Mouse (Mus musculus) adrenal gland, postnatal 14 days (tissue): Measurements from ENCODE around the gene Mcoln2. TPM values are rescaled to one million over a fixed set of nuclear protein-coding genes. Genes with fewer than 3 reads are reported as not detected.
A peak's percentile ranks its signal among the peaks of the same experiment; 100 is the strongest.

Source experiments
- DNase-seq: peaks from one replicate; pipeline ENCODE4 v3.0.0; 2021; ENCODE audit warnings: mixed read lengths
- long read RNA-seq, 2 experiments: library from polyadenylated mRNA; stranded (forward); transcript quantifications; one replicate each; pipeline ENCODE4 v2.0.0; 2021
- total RNA-seq: library from RNA; stranded (reverse); gene quantifications from 2 replicates; pipeline ENCODE4 v1.2.3, GENCODE M21; 2021

Gene Mcoln2
- 0.15 and 3.7 TPM in 2 replicates for total RNA-seq
- long read RNA-seq, experiment 1, partial matches to known transcripts, result 0 of 1 reads
- long read RNA-seq, experiment 1, other reads (novel, unspliced or antisense), result 0 of 1 reads
- long read RNA-seq, experiment 2, result 0 reads

DNA sequence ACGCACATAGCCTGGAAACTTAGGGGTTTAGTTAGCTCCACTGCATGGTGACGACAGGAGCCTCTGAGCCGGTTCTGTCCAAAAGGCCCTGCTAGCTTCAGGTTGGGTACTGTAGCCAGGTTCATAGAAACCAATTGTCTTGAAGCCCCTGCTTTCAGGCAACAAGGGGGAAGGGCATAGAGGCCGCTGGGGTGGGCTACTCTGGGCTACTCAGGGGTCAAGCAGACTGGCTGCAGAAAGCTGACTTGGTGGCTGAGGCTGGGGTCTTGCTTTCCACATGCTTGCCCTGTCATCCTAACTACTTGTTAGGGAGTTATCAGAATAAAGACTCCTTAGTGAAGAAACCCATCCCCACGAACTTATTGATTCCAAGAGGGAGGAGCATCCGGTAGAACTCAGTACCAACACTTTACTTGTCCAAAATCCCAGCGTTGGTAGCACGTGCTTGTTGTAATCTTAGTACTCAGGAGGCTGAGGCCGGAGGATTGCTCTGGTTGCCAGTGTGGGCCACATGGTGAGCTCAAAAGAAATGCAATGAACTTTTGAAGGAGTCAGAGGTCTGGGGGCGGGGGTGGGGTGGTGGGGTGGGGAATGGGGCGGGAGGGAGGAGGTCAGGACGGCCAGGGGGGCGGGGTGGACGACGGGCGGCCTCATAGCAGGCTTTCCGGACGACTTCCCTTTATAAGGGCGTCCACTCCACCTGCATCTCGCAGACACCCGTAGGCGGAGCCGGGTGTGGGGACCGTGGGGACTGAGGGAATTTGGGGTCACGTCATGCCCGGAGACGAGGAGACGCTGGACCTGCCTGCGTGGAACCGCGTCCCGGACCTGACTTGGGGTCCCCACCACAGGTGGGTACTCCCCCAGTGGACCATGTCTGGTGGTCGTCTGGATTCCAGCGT is at the start of gene Mcoln2:
Gene Mcoln2 (plus strand): TSS at position 678 of the 902 bp plus-strand sequence.
- DNase-seq, result peak; percentile 21

DNA sequence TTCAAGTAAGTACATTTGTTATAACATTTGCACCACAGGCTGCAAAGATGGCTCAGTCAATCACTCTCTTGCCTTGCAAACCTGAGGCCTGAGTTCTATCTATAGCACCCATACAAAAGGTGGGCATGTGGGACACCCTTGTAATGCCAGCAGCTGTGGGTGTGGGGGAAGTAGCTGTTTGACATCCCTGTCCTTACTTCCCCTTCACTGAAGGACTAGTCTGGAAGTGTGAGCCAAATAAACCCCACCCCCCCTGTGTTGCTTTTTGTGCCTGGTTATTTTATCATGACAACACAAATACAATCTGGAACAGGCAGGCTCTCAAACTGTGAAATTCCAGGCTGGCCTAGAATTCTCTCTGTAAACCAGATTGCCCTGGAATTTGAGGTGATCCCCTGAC is 49.7 kb upstream of the Mcoln2 start:
- no peak for DNase-seq

DNA sequence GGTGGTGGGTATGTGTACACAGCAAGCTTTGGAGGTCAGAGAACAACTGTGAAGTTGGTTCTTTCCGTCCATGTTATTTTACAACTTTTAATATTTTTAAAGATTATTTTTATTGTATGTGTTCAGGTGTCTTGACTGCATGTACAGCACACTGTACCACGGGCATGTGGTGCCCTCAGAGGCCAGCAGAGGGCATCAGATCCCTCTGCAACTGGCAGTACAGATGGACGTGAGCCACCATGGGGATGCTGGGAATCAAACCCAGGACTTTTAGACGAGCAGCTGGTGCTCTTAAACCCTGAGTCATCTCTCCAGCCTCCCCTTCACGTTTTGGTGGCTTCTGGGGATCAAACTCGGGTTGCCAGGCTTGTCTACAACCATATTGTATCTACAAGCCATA is 47.6 kb upstream of the Mcoln2 start:
- peak; percentile 11 for DNase-seq

DNA sequence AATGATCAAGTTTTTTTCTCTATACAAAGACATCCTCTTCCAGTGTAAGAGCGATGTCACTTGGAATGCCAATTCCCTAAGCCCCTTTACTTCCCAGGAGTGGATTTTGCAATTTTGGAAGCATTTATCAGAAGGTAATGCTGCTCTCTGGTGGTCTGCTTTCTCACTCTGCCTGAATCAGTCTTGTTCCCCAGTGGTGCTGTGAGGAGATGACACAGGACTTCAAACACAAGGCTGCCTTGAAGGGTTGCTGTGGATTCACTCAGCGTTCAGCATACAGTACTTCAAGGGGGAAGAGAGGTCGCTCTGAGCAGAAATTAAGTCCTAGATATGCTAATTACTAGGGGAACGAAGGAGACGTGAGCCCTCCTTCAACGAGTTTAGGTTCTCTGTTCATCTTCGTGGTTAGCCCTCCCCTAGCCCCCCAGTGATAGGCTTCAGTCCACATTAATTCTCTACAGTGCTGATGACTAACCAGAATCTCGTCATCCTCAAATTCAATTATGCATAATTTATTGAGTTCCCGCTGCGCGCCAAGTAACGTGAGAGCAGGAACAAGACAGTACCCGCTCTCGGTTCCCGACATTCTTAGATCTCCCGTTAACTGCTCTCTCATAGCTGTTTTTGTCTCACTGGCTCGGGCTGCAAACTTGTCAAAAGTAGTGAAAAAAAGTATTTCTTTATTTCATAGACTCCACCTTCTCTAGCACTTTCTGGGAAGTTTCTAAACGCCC is 42.4 kb upstream of the Mcoln2 start:
- peak; percentile 69 for DNase-seq

DNA sequence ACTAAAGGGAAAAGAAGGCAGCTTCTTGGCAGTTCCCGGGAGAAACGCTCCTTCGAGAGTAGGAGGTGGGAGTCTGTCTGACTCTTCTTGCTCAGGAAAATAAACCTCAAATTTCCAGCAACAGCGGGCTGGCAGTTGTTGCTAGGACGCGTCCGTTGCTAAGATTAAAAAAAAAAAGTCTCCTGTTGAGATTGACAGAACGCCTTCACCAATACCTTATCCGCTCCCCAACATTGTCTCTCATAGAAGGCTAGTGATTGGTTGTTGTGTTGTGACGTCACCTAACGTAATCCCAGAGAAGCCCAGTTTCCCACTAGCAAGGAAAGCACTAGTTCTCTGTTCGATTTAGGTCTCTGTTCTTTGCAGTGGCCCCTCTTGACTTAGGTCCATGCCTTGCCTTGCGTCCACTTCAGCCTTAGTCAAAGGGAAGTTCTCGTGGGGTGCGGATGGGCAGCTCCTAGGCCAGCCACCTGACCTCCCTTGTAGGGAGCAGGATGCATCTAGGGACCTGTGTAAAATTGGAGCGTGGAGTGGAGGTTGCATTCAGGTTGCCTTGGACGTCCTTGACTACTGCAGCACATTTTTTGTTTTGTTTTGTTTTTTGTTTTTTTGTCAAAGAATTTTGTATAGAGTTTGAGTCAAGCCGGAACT is 41.6 kb upstream of the Mcoln2 start, which contains the start of gene Wdr63:
Gene Wdr63 (minus strand): TSS at position 210 of the 651 bp plus-strand sequence.
- DNase-seq, result peak; percentile 76

DNA sequence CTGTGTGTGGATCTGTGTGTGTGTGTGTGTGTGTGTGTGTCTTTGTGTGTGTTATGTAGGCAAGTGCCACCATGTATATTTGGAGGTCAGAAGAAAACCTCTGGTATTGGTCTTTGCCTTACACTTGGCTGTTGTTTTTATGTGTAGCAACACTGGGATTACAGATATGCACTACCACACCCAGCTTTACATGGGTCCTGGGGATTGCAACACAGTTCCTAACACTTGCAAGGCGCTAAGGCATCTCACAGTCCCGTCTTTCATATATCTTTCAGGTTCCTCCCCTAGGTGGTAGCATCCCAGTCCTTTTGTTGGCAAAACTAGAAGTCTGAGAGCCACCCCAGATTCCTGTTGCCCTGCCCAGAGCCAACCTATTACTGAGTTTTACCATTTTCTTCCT is 40.7 kb upstream of the Mcoln2 start:
- DNase-seq, result no peak

DNA sequence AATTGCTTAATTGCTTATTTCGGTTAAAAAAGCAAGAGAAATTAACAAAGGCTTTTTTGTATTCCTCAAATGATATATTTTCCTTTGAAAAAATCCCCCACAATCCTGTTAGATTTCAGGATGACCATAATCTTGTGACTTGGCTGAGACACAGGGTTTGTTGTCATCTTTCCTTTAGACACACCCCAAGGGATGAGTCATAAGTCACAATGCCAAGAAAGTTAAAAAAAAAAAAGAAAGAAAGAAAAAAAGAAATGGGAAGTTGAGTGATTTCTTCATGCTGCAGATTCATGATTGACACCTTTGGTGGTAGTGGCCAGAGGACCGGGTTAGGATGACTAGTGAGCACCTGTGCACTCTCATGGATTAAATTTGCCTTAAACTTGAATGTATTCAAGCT is 39.3 kb upstream of the Mcoln2 start:
- DNase-seq, result no peak

DNA sequence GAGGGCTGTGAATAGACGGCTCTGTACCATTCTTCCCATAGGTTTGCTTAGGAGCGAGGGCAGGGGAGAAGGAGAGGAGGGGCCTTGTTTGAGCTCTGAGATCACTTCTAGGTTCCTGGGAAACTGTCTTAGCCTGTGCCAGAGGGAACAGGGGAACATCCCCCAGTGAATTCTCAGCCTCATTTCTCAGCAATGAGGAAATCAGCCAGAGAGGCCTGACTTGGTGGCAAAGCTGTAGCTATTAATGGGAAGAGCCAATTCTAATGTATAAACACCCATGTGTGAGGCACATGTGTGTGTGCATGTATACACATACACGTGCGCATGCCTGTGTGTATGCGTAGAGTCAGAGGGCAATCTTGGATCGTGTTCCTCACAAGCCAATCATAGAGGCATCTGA is 38.7 kb upstream of the Mcoln2 start:
- DNase-seq, result no peak

DNA sequence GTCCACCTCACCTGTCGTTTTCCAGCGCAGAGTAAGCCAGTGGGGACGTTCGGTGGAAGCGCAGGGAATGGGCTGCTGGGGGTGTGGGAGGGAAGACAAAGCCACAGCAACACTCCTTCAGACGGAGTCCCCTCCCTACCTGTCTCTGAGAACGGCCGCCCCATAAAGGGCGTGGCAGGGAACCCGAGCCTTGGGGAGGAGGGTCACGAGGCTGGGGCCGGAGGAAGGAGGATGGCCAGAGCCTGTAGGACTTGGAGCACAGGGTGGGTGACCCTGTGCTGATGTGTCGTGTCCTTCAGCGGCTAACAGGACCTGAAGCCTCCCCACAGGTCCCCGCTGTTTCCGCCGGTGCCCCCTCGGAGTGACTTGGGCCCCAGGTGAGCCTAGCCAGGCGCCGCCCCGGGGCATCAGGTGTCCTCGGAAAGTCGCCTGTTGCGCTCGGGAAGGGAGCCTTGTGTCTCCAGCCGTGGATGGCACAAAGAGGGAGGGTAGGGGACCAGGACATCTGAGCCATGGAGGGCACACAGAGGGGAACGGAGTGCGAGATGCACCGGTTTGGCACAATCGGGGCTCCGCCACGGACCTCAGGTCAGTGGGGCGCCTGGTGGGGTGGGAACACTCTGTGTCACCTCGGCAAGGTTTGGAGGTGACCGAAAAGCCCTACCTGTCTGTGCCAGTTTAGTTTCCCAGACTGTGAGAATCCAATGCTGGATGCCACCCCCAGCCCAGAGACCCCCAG is 32.2 kb upstream of the Mcoln2 start, which contains the start of gene Mcoln3:
Gene Mcoln3 (plus strand): TSS at position 193 of the 739 bp plus-strand sequence.
- no peak for DNase-seq

DNA sequence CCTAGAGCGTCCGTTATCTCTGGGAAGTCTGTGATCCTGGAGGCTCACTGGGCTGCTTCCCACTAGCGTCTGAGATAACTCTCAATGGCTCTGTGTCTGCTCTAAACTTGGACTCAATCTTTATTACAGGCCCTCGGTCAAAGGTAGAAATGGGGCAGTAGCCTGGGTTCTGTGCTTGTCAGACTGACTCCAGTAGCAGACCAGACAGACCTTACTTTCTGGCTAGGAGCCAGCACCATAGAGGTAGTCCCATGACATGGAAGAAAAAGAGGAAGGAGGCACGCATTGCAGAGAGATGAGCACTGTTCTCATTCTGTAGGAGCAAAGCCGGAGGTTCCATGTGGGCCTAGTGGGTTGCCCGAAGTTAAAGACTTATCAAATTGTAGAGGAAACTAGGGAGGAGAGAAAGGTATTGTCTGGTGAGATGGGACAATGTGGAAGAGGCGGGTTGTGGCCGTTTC is 31.6 kb upstream of the Mcoln2 start:
- DNase-seq, result no peak

DNA sequence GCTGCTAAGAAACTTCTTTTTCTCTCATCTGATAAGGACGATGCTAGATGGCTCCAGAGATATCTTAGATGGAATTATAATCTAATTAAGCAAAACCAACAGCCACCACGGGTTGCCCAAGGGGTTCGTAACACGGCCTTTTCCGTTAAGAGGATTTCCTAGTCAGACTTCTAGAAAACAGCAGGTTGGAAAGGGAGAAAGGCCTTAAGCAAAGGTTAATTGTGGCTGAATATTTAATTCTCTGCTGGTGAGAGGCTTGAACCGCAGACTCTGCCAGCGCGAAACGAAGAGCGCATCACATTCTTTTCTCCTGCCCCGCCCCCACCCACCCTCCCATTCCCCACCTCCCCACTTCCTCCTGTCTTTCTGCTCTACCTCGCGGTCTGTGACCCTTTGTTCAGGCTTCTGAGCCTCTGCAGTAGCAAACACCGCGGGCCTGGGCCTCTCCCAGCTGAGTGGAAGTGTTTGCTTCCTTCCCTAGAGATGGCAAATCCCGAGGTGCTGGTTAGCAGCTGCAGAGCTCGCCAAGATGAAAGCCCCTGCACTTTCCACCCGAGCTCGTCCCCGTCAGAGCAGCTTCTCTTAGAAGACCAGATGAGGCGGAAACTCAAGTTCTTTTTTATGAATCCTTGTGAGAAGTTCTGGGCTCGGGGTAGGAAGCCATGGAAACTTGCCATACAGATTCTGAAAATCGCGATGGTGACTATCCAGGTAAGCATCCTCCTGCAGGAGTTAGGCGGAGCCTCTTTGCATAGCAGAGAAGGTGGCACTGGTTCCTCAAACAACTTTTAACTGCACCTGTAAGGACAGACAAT is 28.1 kb upstream of the Mcoln2 start:
- DNase-seq, result no peak

DNA sequence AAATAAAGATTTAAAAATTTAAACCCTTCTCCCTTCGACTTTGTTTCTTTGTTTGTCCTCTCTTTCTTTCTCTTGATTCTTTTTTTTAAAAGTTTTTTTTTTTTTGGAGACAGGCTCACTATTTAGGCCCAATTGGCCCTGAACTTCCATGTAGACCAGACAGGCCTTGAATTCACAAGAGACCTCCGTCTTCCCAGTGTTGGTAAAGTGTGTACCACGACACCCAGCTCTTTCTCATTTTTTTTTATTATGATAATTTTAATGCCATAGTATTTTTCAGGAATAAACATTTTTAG is 27.6 kb upstream of the Mcoln2 start:
- no peak for DNase-seq

DNA sequence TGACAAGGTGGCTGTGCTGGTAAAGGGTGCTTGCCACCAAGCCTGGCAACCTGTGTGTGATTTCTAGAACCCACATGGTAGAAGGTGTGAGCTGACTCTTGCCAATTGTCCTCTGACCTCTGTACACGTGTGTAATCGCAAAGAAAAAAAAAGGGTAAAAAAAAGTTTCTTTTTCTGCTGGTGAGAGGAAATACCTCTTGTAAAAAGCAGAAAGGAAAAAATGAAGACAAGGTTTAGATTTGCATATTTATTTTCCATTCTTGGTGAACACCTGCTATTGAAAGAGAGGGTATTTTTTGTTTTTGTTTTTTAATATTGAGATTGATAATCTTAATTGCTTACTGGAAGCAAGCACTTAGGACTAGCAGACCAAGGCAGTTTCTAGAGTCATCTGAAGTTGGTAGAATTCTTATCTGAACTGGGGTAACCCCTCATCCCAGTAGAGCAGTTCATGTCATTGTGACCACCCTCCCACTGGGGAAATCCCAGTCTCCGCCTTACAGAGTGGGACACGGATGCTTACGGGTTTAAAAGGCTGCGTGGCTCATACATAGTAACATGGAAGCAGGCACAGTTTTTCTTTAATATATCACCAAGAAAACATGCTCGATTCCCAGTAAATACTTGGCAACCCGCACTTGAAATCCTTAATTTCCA is 26.7 kb upstream of the Mcoln2 start:
- DNase-seq, result no peak

DNA sequence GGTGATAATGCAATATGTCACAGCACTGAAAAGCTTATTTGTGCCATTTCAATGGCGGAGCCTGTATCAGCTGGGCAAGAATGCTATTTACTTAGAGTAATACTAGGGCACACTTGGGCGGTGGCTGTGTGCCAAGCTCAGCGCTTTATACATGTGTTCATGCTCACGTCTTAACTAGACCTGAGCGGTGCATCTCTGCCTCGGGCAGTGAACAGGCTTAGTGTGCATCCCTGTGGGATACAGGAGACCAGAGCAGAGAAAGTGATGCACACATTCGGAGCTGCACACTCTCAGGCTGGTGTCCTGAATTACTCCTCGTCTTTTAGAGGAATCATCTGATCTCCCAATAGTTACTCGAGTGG is 26.2 kb upstream of the Mcoln2 start:
- DNase-seq, result no peak

DNA sequence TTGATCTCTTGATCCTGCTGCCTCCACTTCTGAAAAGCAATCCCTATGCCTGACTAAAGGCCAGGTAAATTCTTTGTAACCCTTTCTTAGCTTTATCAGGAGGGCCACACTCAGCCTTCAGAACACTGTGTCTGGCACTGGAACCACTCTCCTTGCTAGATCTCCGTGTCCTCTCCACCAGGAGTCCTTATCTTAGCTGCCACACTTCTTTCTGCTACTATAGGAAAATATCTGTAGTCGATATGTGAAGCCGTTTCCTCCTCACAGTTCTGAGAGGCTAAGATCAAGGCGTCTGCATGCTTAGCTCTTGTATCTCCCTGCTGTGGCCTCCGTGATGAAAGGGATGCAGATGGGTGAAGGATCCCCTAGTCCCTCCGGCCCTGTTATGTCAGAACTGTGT is 22.4 kb upstream of the Mcoln2 start:
- no peak for DNase-seq

DNA sequence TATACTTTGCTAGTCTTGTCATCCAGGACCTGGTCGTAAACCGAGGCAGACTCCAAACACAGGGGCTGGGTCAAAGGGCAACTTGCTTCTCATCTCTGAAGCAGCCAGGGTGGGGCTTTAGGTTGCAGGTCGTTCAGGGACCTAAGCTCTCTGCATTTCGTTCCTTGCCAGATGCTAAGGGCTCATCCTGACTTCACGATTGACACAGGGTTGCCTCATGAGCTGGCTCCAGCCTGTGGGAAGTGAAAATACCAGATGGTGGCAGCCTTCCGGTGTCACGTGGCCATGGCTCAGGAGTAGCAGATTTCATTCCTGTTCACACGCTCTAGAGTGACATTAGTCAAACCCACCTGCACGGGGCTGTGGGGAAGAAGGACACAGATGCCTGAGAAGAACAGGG is 14.8 kb upstream of the Mcoln2 start:
- no peak for DNase-seq

DNA sequence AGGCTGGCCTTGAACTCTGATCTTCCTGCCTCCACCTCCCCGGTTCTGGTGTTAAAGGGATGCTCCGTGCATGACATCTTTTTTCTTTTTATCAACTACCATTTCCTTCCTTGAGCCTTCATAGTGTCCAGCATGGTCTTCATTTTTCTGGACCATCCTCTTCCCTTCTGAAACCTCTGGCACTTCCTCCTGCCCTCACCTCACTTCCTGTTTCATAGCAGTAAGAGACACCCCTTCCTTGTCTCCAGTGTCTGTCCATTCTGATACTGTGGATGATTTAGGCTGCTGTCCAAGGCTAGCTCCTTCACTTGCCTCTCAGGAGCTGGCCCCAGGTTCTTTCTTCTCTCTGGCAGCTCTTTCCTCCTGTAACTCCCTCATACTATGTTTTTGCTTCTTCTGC is 14.2 kb upstream of the Mcoln2 start:
- DNase-seq, result no peak

DNA sequence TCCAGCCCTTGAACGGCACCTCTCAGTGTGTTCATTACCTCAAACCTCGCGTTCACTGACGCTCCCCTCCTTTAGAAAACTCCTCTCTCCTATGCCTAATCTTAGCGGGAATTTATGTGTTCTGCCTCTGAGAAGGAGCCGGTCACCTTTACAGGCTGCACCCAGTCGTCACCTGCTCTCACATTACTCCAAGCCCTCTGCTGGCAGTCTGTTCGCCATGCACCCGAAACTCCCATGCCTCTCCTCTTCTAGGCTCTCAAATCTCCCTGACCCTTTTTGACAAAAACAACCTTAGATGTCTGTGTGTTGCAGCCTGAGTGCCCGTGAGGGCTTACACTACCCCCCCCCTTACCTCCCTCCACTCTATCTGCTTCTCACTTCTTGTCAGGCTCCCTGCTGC is 13.2 kb upstream of the Mcoln2 start:
- DNase-seq, result no peak

DNA sequence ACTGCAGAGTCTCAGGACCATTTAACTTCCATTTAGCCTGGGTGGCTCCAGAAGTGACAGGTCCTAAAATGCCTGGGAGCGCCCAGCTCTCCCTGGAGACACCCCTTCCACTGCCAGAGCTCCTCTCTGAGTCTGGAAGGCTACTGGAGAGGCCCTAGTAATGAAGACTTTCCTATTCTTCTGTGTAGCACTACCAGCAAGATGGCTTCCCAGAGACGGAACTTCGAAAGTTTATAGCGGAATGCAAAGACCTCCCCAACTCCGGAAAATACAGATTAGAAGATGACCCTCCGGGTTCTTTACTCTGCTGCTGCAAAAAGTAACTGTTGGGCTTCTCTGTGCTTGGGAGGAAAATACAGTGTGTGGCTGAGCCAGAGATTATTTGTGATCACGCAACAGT is 9.4 kb upstream of the Mcoln2 start:
- no peak for DNase-seq

DNA sequence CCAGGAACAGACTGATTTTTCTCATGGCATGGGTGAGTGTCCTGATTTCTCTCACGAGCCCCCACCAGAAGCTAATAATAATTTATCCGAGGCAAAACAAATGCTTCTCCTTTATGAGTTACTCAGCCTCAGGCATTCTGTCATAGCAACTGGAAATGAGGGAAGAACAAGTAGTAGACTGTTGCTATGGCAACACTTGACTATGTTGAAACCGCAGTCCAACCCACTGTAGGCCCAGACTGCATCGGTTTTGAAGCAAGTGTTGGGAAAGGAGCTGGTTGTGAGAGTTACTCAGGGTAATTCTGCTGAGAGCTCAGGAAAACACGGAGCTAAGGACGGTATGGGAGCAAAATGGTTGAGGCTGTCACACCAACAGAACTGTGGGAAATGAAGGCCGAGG is 7.1 kb upstream of the Mcoln2 start:
- no peak for DNase-seq

DNA sequence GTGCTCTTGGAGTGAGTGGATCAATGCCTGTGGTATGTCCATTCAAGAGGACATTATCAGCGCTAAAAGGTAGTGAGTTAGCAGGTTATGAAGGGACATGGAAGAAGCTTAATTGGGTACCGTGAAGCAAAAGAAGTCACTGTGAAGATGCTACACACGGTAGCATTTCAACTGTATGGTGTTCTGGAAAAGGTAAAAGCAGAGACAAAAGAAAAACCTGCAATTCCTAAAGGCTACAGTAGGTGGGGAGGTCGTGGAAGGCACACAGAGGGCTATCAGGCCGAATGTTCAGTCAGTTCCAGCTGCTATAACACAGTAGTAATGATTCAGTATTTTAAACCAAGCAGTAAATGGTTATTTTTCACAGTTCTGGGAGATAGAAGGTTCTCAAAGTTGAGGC is 4.1 kb upstream of the Mcoln2 start:
- no peak for DNase-seq
